Mouse (Mus musculus): ENCODE results near the gene Thsd7a.

Thsd7a gene

GRCm38 (mm10) chr6:12506877-12507276 lies 242.3 kb downstream of the Thsd7a start:
- no peak for DNase-seq (ENCODE audit: low read depth, low spot score)

DNA sequence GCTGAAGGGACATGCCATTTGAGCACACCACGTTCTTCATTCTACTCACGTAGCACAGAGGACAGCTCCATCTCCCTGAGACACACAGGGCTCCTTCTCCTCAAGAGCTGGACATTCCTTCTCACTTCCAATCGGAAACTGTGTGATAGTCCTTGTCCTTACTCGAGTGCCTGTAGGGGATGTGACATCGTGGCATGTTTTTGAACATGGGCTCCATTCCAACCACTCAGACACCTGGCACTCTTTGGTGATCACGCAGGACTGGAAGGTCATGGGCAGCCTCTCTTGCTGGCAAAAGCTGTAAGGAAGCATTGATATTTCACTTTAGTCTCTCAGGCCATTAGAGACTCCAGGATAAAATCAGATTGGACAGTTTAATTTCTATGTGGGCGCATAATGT lies 245.3 kb downstream of the Thsd7a start:
- no peak for DNase-seq (ENCODE audit: low read depth, low spot score)

- DNase-seq (ENCODE audit: low read depth, low spot score) = no peak
These were observed 248.3 kb downstream of the Thsd7a start for GRCm38 (mm10) chr6:12500888-12501287.

DNA sequence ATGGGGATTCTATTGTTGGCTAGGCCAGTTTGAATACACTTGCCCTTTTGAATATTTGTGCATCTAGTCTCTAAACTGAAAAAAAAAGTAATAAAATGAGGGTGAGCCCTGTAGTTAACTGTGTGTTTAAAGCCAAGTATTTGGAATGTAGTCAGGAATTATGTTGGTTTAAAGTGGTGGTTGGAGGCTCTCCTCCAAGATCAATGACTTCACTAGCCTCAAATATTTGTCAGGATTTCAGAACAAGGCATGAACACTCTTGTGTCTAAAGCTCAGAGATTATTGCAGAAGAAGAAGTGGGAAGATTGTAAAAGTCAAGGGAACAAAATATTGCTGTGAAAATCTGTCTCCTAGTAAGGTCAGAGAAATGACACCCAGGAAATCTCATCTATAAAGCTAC lies 249.3 kb downstream of the Thsd7a start:
- DNase-seq (ENCODE audit: low read depth, low spot score) = no peak

GRCm38 (mm10) chr6:12493571-12493970 lies 255.6 kb downstream of the Thsd7a start:
- DNase-seq (ENCODE audit: low read depth, low spot score) = no peak

DNA sequence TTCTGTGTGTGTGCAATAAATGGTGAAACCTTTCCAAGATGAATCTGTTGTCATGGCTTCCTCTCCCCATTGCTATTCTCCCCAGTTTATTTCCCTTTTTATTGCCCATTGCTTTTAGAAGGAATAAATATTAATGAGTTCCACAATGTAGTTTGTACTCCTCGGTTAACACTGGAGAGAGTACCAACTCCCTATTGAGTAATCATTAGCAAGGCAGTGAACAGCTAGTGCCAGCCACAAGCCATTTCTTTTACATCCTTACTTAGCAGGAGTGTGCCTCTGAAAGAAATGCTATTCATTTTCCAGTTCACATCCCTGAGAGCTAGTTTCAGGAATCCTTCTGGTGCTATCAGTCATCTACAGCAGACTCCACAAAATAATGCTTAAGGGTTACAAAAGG lies 260.3 kb downstream of the Thsd7a start:
- no peak for DNase-seq (ENCODE audit: low read depth, low spot score)

DNA sequence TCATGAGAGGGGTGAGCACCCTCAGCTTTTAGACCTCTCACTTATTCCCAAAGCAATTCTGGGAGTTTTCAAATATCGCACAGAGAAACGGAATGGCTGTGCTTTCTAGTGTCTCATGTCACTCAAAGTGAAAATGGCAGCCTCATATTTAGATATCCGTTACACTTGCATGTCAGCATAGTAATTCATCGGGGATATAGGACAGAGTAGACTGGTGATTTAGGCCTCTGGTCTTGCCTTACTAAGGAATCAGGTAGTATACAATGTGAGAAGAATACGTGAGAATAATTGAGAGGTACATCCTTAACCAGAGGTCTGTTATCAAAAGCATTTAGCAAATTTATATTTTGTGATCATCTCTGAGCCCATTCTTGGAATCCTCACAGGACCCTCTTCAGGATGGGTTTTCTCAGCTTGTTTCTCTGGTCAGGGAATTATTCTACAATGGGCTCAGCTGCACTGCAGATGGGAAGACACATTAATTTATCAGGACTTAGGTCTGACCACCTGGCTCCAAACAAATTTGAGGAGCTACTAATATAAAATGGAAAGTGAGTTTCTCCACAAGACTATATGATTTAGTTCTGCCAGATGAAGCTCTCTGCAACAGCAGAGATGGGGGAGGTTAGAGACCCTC lies 267.6 kb downstream of the Thsd7a start:
- DNase-seq (ENCODE audit: low read depth, low spot score) = no peak

GRCm38 (mm10) chr6:12478359-12478758 lies 270.9 kb downstream of the Thsd7a start:
- no peak for DNase-seq (ENCODE audit: low read depth, low spot score)

GRCm38 (mm10) chr6:12470935-12471334 lies 278.3 kb downstream of the Thsd7a start:
- no peak for DNase-seq (ENCODE audit: low read depth, low spot score)

GRCm38 (mm10) chr6:12467339-12468124 lies 281.7 kb downstream of the Thsd7a start:
- DNase-seq (ENCODE audit: low read depth, low spot score) = peak; percentile 0

- no peak for DNase-seq (ENCODE audit: low read depth, low spot score)
These were observed 290.4 kb downstream of the Thsd7a start for GRCm38 (mm10) chr6:12458841-12459240.

DNA sequence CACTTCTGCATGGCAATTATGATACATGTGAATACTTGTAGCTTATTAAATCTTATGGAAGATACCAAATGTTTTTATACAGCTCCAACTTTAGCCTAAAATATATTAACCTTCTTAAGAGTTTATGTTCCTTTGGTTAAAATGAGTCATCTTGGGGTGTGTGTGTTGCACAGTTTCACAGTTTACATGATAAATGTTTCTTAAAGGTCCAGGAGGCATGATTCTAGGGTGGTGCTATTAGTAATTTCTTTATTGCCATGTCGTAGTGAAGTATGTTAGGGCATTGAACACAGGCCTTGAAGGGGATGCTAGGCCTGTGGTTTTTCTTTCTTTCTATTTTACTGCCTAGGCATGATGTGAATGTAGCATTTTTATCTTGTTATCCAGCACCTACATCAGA lies 291.8 kb downstream of the Thsd7a start:
- no peak for DNase-seq (ENCODE audit: low read depth, low spot score)

DNA sequence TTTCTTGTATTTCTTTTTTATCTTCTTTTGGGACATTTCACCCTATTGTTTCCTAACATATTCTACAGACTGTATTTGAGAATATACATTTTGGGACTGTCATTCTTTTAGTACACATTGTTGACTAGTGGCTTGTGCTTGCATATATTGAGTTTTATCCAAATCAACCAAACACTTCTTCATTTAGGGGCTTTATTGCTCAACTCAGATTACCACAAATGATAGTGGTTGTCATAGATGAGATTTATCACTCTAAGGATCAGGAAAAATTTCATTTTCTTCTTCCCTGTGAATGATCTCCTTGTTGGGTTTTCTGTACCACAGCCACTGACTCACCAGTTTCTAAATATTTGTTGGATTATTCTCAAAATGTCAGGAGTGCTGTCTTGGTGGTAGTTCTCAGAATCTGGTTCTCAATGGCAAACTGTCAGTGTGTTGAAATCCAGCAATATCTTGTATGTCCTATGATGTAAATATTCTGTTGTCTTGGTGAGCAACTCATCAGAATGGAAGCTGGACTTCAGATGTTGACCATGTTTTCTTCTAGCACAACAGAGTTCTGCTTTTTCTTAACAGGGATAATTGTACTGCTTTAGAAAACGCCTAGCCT lies 294.2 kb downstream of the Thsd7a start:
- no peak for DNase-seq (ENCODE audit: low read depth, low spot score)

- DNase-seq (ENCODE audit: low read depth, low spot score) = no peak
These were observed 295.1 kb downstream of the Thsd7a start for GRCm38 (mm10) chr6:12454132-12454531.

DNA sequence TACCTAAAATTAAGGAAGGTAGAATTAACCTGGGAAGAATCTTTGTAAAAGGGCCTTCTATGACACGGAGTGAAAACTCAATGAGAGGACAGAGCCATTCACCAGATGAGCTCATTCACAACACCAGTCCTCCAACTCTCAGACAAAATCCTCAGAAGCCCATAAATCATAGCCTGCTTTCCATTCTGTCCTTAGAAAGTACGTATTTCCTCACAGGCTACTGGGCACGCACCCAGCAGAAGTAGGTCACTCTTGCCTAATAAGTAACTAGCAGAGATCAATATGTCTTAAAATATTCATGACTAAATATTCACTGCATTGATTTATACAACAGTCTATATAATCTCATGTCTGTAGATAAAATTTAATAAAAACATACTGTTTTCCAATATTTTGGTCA lies 300.4 kb downstream of the Thsd7a start:
- DNase-seq (ENCODE audit: low read depth, low spot score) = no peak

GRCm38 (mm10) chr6:12445486-12445885 lies 303.7 kb downstream of the Thsd7a start:
- no peak for DNase-seq (ENCODE audit: low read depth, low spot score)

- no peak for DNase-seq (ENCODE audit: low read depth, low spot score)
These were observed 309.6 kb downstream of the Thsd7a start for GRCm38 (mm10) chr6:12439561-12439960.

DNA sequence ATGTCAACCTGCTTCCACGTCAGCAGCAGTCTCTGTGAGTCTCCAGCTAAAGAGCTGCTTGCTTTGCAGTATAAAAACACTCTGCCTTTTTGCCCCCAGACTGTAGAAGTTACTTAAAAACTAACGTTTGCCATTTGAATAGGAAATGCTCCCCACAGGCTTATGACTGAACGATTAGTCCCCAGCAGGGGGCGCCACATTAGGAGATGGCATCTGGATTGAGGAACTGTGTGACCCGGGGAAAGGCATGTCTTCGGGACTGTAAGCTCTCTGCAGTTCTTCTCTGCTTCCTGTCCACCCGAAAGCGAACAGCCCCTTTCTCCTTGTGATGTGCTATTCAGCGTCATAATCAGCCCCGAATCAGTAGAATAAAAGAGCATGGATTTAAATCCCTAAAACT lies 330.1 kb downstream of the Thsd7a start:
- no peak for DNase-seq (ENCODE audit: low read depth, low spot score)

DNA sequence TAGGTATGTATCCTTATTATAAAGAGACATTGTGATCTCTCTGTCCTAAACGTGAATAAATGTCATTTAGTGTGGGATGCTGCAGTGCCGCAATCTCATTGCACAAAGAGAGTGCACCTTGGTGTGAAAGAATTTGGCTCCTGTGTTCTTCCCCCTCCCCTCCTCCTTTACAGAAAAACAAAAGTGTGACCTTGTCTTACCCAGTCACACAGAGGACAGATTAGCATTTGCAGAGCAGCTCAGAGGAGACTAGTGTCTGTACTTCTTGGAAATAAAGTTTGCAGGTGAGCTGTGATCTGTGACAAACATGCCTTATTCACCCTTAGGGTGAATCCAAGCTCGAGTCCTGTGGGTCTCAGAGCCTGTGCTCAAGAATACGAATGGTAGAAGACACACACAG lies 332.2 kb downstream of the Thsd7a start:
- no peak for DNase-seq (ENCODE audit: low read depth, low spot score)

GRCm38 (mm10) chr6:12404441-12404840 lies 344.8 kb downstream of the Thsd7a start:
- no peak for DNase-seq (ENCODE audit: low read depth, low spot score)

DNA sequence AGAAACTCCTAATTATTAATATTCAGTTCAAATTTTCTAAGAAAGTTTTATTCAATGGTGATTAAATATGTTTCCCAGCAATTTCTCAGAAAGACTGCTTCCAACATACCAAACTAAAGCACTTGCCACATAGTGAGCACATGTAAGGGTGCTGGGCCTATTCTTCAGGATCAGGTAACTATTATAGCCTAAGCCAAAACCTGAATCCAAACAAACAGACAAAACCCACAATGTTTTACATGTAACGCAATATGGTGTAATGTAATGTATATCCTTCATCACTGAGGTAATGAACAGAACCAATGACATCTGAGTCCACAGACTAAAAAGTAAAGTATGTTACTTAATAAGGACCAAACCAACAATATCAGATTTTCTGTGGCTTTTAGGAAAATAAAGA lies 346.2 kb downstream of the Thsd7a start:
- no peak for DNase-seq (ENCODE audit: low read depth, low spot score)

GRCm38 (mm10) chr6:12397776-12398522 lies 351.3 kb downstream of the Thsd7a start:
- no peak for DNase-seq (ENCODE audit: low read depth, low spot score)
